Mouse (Mus musculus) urinary bladder, postnatal 36 days (tissue): ENCODE data around the gene Pla2g6.

Experiments
- DNase-seq, 2 experiments: peaks; one replicate each; pipeline ENCODE4 v3.0.0; 2022; ENCODE audit warnings: low spot score in 2 of 2, mixed read lengths in 1 of 2

Gene Pla2g6

GRCm38 (mm10) chr15:79242574-79243233 is 85.5 kb downstream of the Pla2g6 start:
- DNase-seq: no peak

- no peak for DNase-seq
Observed at GRCm38 (mm10) chr15:79238036-79238435, 90.2 kb downstream of the Pla2g6 start.
